Mouse (Mus musculus) ES-Bruce4 (cell line): ENCODE measurements around the gene Ift81.

ENCODE experiments used
- CTCF ChIP-seq: IDR thresholded peaks from one replicate; pipeline ENCODE4 v1.8.1; 2011; ENCODE audit warnings: low read depth, low read length
- EP300 ChIP-seq: IDR thresholded peaks from 2 replicates; pipeline ENCODE4 v1.6.1; 2011; ENCODE audit warnings: low read depth, low read length; ENCODE audit not compliant: insufficient read depth
- POLR2A ChIP-seq: IDR thresholded peaks from one replicate; pipeline ENCODE4 v1.8.1; 2011; ENCODE audit warnings: low read length; ENCODE audit not compliant: insufficient read depth

DNA sequence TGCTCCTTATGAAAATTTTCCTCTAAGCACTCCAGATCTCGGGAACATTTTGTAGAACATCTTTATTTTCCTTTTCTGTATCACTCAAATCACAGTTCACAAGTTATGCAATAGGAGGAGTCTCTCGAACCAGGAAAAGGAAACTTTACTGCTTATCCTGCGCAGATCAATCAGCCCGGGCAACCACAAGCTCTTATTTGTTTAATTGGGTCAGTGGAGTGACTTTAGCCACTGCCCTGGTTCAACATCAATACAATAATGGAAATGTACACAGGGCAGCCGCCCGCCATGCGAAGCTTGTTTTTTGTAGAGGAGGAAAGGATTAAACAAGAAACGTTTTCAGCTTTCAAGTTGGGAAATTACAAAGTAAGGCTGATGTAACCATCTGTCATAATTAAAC lies 72.4 kb downstream of the Ift81 start:
- TF ChIP-seq CTCF (no peak), POLR2A (no peak), EP300 (no peak)
